Mouse (Mus musculus) frontal cortex, adult 2 months (tissue): ENCODE data around the gene Map3k12. TPM values are rescaled to one million over a fixed set of nuclear protein-coding genes. Genes with fewer than 3 reads are reported as not detected.

ENCODE experiments used
- DNase-seq, 2 experiments: peaks; one replicate each; pipeline ENCODE4 v3.0.0; 2022; ENCODE audit warnings: low spot score in 1 of 2; ENCODE audit errors: extremely low spot score in 1 of 2
- polyA plus RNA-seq: library from polyadenylated mRNA; depleted of rRNA; stranded (reverse); fragments of >200 nt; gene quantifications from 2 replicates; pipeline ENCODE4 v1.2.3, GENCODE M21; 2012

Gene Map3k12
- polyA plus RNA-seq, 1 experiment: 90.8 TPM

GRCm38 (mm10) chr15:102505073-102505769 lies 11.6 kb downstream of the Map3k12 start:
- no peak for DNase-seq

- no peak for DNase-seq
Observed at GRCm38 (mm10) chr15:102503924-102504782, 12.7 kb downstream of the Map3k12 start.

- no peak for DNase-seq
Observed at GRCm38 (mm10) chr15:102503447-102503846, 13.4 kb downstream of the Map3k12 start, which contains the start of gene Gm10337. TSS of gene Gm10337 (plus strand) at chr15:102503722.

GRCm38 (mm10) chr15:102502254-102502840 lies 14.5 kb downstream of the Map3k12 start:
- no peak for DNase-seq

GRCm38 (mm10) chr15:102501084-102501814 lies 15.6 kb downstream of the Map3k12 start:
- no peak for DNase-seq

GRCm38 (mm10) chr15:102500479-102500878 lies 16.4 kb downstream of the Map3k12 start:
- DNase-seq: no peak

- DNase-seq: no peak
Observed at GRCm38 (mm10) chr15:102499851-102500250, 17.0 kb downstream of the Map3k12 start.

- DNase-seq: no peak
Observed at GRCm38 (mm10) chr15:102499370-102499769, 17.5 kb downstream of the Map3k12 start.

GRCm38 (mm10) chr15:102498322-102498721 lies 18.5 kb downstream of the Map3k12 start:
- DNase-seq: no peak

- DNase-seq: no peak
Observed at GRCm38 (mm10) chr15:102487664-102488063, 29.2 kb downstream of the Map3k12 start.

GRCm38 (mm10) chr15:102485853-102486252 lies 31.0 kb downstream of the Map3k12 start:
- DNase-seq: no peak

- no peak for DNase-seq
Observed at GRCm38 (mm10) chr15:102483136-102483535, 33.7 kb downstream of the Map3k12 start.

GRCm38 (mm10) chr15:102474520-102474919 lies 42.3 kb downstream of the Map3k12 start:
- no peak for DNase-seq

GRCm38 (mm10) chr15:102473246-102473645 lies 43.6 kb downstream of the Map3k12 start:
- no peak for DNase-seq

GRCm38 (mm10) chr15:102471727-102472126 lies 45.1 kb downstream of the Map3k12 start:
- no peak for DNase-seq

GRCm38 (mm10) chr15:102471295-102471645 lies 45.6 kb downstream of the Map3k12 start:
- no peak for DNase-seq

GRCm38 (mm10) chr15:102470605-102471294 lies 46.1 kb downstream of the Map3k12 start:
- DNase-seq: peak in 1 of 2 experiments; percentile 66

GRCm38 (mm10) chr15:102470183-102470604 lies 46.7 kb downstream of the Map3k12 start, which contains the start of gene Pcbp2:
TSS of gene Pcbp2 (plus strand) at chr15:102470539.
- peak; percentile 95 to 98 for DNase-seq

- DNase-seq: no peak
Observed at GRCm38 (mm10) chr15:102468675-102469370, 48.0 kb downstream of the Map3k12 start.
